Mouse (Mus musculus): Measurements from ENCODE around the gene Nfic. TPM values are rescaled to one million over a fixed set of nuclear protein-coding genes. Genes with fewer than 3 reads are reported as not detected.

The Nfic gene
- polyA plus RNA-seq, 1 experiment: 26.7 TPM

- Histone ChIP-seq H3K4me1 (replicated peaks; ENCODE audit: control insufficient read depth, insufficient read depth, low read length) (peaks cover 31% of the 10 kb centered on the region), H3K27ac (ENCODE audit: control insufficient read depth, insufficient read depth, low read length) (peak overlapping the region; percentile 81), H3K4me3 (ENCODE audit: control insufficient read depth, insufficient read depth, low read length) (peak overlapping the region; percentile 69), H3K36me3 (ENCODE audit: control insufficient read depth, insufficient read depth, low read length) (no peaks in the 10 kb centered on the region), H3K27me3 (ENCODE audit: control insufficient read depth, insufficient read depth, low read length) (no peaks in the 10 kb centered on the region)
- TF ChIP-seq CTCF (IDR thresholded peaks at IDR 0.05; ENCODE audit: borderline replicate concordance, control insufficient read depth, extremely low read depth, insufficient read depth, low read length, poor library complexity) (no peak), POLR2A (IDR thresholded peaks at IDR 0.05; ENCODE audit: control insufficient read depth, extremely low read depth, insufficient read depth, low read length, poor library complexity) (no peak)
- 8% methylated on average over 17 of the region's 17 CpGs for WGBS
- DNase-seq: peak; percentile 44
Observed at GRCm38 (mm10) chr10:81497401-81498270, 42.2 kb upstream of the Nfic start.

DNA sequence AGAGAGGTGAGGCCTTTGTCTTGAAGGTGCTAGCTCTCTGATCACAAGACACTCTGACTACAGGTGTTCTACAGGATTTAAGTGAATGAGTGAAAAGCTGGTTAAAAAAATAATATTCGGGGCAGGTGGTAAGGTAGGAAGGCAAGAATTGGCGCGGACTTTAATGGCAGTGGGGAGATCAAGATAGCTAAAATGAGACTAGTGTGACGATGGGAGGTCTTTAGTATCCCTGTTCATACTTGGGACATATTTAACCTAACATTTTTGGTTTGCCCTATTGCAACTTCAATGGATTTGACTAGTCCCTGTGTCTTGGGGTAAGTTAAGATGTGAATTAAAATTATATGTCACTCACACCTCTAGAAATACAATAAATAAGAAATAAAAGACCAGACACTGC is 41.5 kb upstream of the Nfic start:
- H3K4me3 ChIP-seq (ENCODE audit: control insufficient read depth, insufficient read depth, low read length): peak overlapping the region; percentile 19; the same call in 1 of the 2 replicates
- WGBS: 3% methylated on average over 4 of the region's 4 CpGs
- no peak for TF ChIP-seq CTCF (IDR thresholded peaks at IDR 0.05; ENCODE audit: borderline replicate concordance, control insufficient read depth, extremely low read depth, insufficient read depth, low read length, poor library complexity)
- no peak for TF ChIP-seq POLR2A (IDR thresholded peaks at IDR 0.05; ENCODE audit: control insufficient read depth, extremely low read depth, insufficient read depth, low read length, poor library complexity)
- no peak for DNase-seq
- H3K36me3 ChIP-seq (ENCODE audit: control insufficient read depth, insufficient read depth, low read length): no peaks in the 10 kb centered on the region; the same call in 1 of the 2 replicates
- H3K27ac ChIP-seq (ENCODE audit: control insufficient read depth, insufficient read depth, low read length): peak overlapping the region; percentile 48
- peaks cover 31% of the 10 kb centered on the region for H3K4me1 ChIP-seq (replicated peaks; ENCODE audit: control insufficient read depth, insufficient read depth, low read length)
- H3K27me3 ChIP-seq (ENCODE audit: control insufficient read depth, insufficient read depth, low read length): no peaks in the 10 kb centered on the region

GRCm38 (mm10) chr10:81496264-81496901 is 40.9 kb upstream of the Nfic start, which contains the start of gene Ncln:
Gene Ncln (minus strand): TSS chr10:81496392.
- H3K4me3 ChIP-seq (ENCODE audit: control insufficient read depth, insufficient read depth, low read length): peak within 1 kb of the TSS; percentile 91
- H3K4me1 ChIP-seq (replicated peaks; ENCODE audit: control insufficient read depth, insufficient read depth, low read length): peaks cover 31% of the 10 kb centered on the region
- peaks cover 3% of the 10 kb centered on the region for H3K36me3 ChIP-seq (ENCODE audit: control insufficient read depth, insufficient read depth, low read length)
- TF ChIP-seq CTCF (IDR thresholded peaks at IDR 0.05; ENCODE audit: borderline replicate concordance, control insufficient read depth, extremely low read depth, insufficient read depth, low read length, poor library complexity) (peak; percentile 47; the same call in 1 of the 2 replicates), POLR2A (IDR thresholded peaks at IDR 0.05; ENCODE audit: control insufficient read depth, extremely low read depth, insufficient read depth, low read length, poor library complexity) (peak; percentile 49; the same call in 1 of the 2 replicates)
- peak; percentile 99 for DNase-seq
- peak within 1 kb of the TSS; percentile 48 for H3K27ac ChIP-seq (ENCODE audit: control insufficient read depth, insufficient read depth, low read length)
- WGBS: under 1% methylated on average over 45 of the region's 45 CpGs
- H3K27me3 ChIP-seq (ENCODE audit: control insufficient read depth, insufficient read depth, low read length): no peaks in the 10 kb centered on the region

GRCm38 (mm10) chr10:81495616-81496263 is 40.3 kb upstream of the Nfic start:
- 2% methylated on average over 41 of the region's 41 CpGs for WGBS
- H3K4me1 ChIP-seq (replicated peaks; ENCODE audit: control insufficient read depth, insufficient read depth, low read length): peaks cover 31% of the 10 kb centered on the region
- peaks cover 4% of the 10 kb centered on the region for H3K36me3 ChIP-seq (ENCODE audit: control insufficient read depth, insufficient read depth, low read length)
- no peak overlapping the region for H3K27ac ChIP-seq (ENCODE audit: control insufficient read depth, insufficient read depth, low read length)
- no peaks in the 10 kb centered on the region for H3K27me3 ChIP-seq (ENCODE audit: control insufficient read depth, insufficient read depth, low read length)
- no peak for DNase-seq
- peak overlapping the region; percentile 91 for H3K4me3 ChIP-seq (ENCODE audit: control insufficient read depth, insufficient read depth, low read length)
- TF ChIP-seq POLR2A (IDR thresholded peaks at IDR 0.05; ENCODE audit: control insufficient read depth, extremely low read depth, insufficient read depth, low read length, poor library complexity) (no peak), CTCF (IDR thresholded peaks at IDR 0.05; ENCODE audit: borderline replicate concordance, control insufficient read depth, extremely low read depth, insufficient read depth, low read length, poor library complexity) (no peak)

DNA sequence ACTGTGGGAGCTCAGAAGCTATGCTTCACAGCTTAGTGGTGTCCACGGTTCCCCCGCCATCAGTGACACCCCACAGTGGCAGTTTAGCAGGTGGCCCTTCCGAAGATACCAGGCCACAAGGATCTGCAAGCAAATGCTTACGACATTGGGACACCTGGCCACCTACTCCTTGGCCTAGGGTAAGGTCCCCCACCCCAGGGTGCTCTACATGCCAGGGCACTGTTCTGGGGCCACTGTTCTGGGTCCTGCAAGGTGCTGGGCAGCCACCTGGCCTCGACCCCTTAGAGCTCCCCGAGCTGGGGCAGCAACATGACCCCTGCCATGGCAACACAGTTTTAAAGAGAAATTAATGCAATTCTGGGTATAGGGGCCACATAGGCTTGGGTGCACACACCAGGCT is 39.7 kb upstream of the Nfic start:
- WGBS: 74% methylated on average over 6 of the region's 6 CpGs
- H3K4me1 ChIP-seq (replicated peaks; ENCODE audit: control insufficient read depth, insufficient read depth, low read length): peaks cover 31% of the 10 kb centered on the region
- no peaks in the 10 kb centered on the region for H3K27me3 ChIP-seq (ENCODE audit: control insufficient read depth, insufficient read depth, low read length)
- 0 out of 2 replicates have a peak, but pooled peaks have one; percentile 5 for TF ChIP-seq POLR2A (IDR thresholded peaks at IDR 0.05; ENCODE audit: control insufficient read depth, extremely low read depth, insufficient read depth, low read length, poor library complexity)
- no peak for TF ChIP-seq CTCF (IDR thresholded peaks at IDR 0.05; ENCODE audit: borderline replicate concordance, control insufficient read depth, extremely low read depth, insufficient read depth, low read length, poor library complexity)
- no peak for DNase-seq
- peaks cover 4% of the 10 kb centered on the region for H3K36me3 ChIP-seq (ENCODE audit: control insufficient read depth, insufficient read depth, low read length)
- H3K27ac ChIP-seq (ENCODE audit: control insufficient read depth, insufficient read depth, low read length): no peak overlapping the region
- H3K4me3 ChIP-seq (ENCODE audit: control insufficient read depth, insufficient read depth, low read length): peak overlapping the region; percentile 91; the same call in 1 of the 2 replicates

Measured in thymus, adult 2 months (tissue).